Mouse (Mus musculus): ENCODE measurements around the gene Nutf2. TPM values are rescaled to one million over a fixed set of nuclear protein-coding genes. Genes with fewer than 3 reads are reported as not detected.

The Nutf2 gene
- polyA plus RNA-seq, 1 experiment from 2014 or later: 76.1 TPM

Other genes starting within 250 kb of the Nutf2 start
- gene Ctcf, start 224.0 kb upstream of the Nutf2 start, polyA plus RNA-seq (2018): 38.0 to 50.3 TPM (median 38.3 TPM) in 3 replicates
- not detected in 3 replicates for gene Agrp, start 223.2 kb upstream of the Nutf2 start, polyA plus RNA-seq (2018)
- 0.13 TPM in 1 of 3 replicates, not detected in the others for gene Carmil2, start 174.3 kb upstream of the Nutf2 start, polyA plus RNA-seq (2018)
- gene Acd, start 159.5 kb upstream of the Nutf2 start, polyA plus RNA-seq (2018): 14.9 to 20.7 TPM (median 19.5 TPM) in 3 replicates
- 2.9 to 8.1 TPM (median 6.1 TPM) in 3 replicates for gene Pard6a, start 159.4 kb upstream of the Nutf2 start, polyA plus RNA-seq (2018)
- not detected in 3 replicates for gene 4933405L10Rik, start 152.9 kb upstream of the Nutf2 start, polyA plus RNA-seq (2018)
- gene Enkd1, start 152.4 kb upstream of the Nutf2 start, polyA plus RNA-seq (2018): 1.4 to 6.3 TPM (median 3.2 TPM) in 3 replicates
- gene Gfod2, start 101.9 kb upstream of the Nutf2 start, polyA plus RNA-seq (2018): 0.26 to 0.85 TPM (median 0.67 TPM) in 3 replicates
- 16.5 to 33.9 TPM (median 23.7 TPM) in 3 replicates for gene Ranbp10, start 33.2 kb upstream of the Nutf2 start, polyA plus RNA-seq (2018)
- gene Tsnaxip1, start 32.8 kb upstream of the Nutf2 start, polyA plus RNA-seq (2018): not detected in 3 replicates
- 7.2 to 13.3 TPM (median 8.2 TPM) in 3 replicates for gene Cenpt, start 7.3 kb upstream of the Nutf2 start, polyA plus RNA-seq (2018)
- 8.3 to 23.6 TPM (median 20.4 TPM) in 3 replicates for gene Thap11, start 5.4 kb upstream of the Nutf2 start, polyA plus RNA-seq (2018)
- gene Edc4, start 20.3 kb downstream of the Nutf2 start, polyA plus RNA-seq (2018): 12.6 to 19.5 TPM (median 14.6 TPM) in 3 replicates
- gene Nrn1l, start 33.0 kb downstream of the Nutf2 start, polyA plus RNA-seq (2018): not detected in 3 replicates
- 16.3 to 17.5 TPM (median 16.4 TPM) in 3 replicates for gene Pskh1, start 39.9 kb downstream of the Nutf2 start, polyA plus RNA-seq (2018)
- gene Ctrl, start 73.3 kb downstream of the Nutf2 start, polyA plus RNA-seq (2018): not detected in 3 replicates
- gene Psmb10, start 77.9 kb downstream of the Nutf2 start, polyA plus RNA-seq (2018): 51.8 to 210 TPM (median 105 TPM) in 3 replicates
- 0.10 to 0.28 TPM in 2 of 3 replicates, not detected in the other for gene Lcat, start 82.8 kb downstream of the Nutf2 start, polyA plus RNA-seq (2018)
- 16.1 to 37.5 TPM (median 23.1 TPM) in 3 replicates for gene Slc12a4, start 105.5 kb downstream of the Nutf2 start, polyA plus RNA-seq (2018)
- gene Dpep3, start 118.8 kb downstream of the Nutf2 start, polyA plus RNA-seq (2018): 0.10 to 0.34 TPM in 2 of 3 replicates, not detected in the other
- 7.6 to 13.0 TPM (median 7.7 TPM) in 3 replicates for gene Dus2, start 130.8 kb downstream of the Nutf2 start, polyA plus RNA-seq (2018)
- gene Dpep2nb, start 145.4 kb downstream of the Nutf2 start, polyA plus RNA-seq (2018): not detected in 3 replicates
- 10.2 to 19.4 TPM (median 15.9 TPM) in 3 replicates for gene Ddx28, start 151.3 kb downstream of the Nutf2 start, polyA plus RNA-seq (2018)
- gene Nfatc3, start 198.3 kb downstream of the Nutf2 start, polyA plus RNA-seq (2018): 21.3 to 25.2 TPM (median 22.3 TPM) in 3 replicates

Data from macrophage (primary cell).